Mouse (Mus musculus) hindbrain, embryonic 12.5 days (tissue): Measurements from ENCODE around the gene Tril. TPM values are rescaled to one million over a fixed set of nuclear protein-coding genes. Genes with fewer than 3 reads are reported as not detected.

Experiments used
- ATAC-seq: fragments of 200-750 bp; cut with Nextera tagmentation; 2 replicates; pipeline ENCODE4 v1.8.0; 2017; ENCODE audit warnings: moderate TSS enrichment; ENCODE audit not compliant: low FRiP score
- H3K27ac ChIP-seq: fragments of 300-500 bp; sonication (generic); 2 replicates; pipeline ENCODE4 v1.5.1; 2016; ENCODE audit warnings: mild to moderate bottlenecking
- H3K27me3 ChIP-seq: fragments of 300-500 bp; sonication (generic); 2 replicates; pipeline ENCODE4 v1.6.1; 2016; ENCODE audit warnings: mild to moderate bottlenecking
- H3K36me3 ChIP-seq: fragments of 300-500 bp; sonication (generic); 2 replicates; pipeline ENCODE4 v1.6.1; 2016; ENCODE audit warnings: mild to moderate bottlenecking
- H3K4me1 ChIP-seq: fragments of 300-500 bp; sonication (generic); 2 replicates; pipeline ENCODE4 v1.6.1; 2016
- H3K4me2 ChIP-seq: fragments of 300-500 bp; sonication (generic); replicated peaks from 2 replicates; pipeline ENCODE4 v1.6.1; 2016; ENCODE audit warnings: mild to moderate bottlenecking
- H3K4me3 ChIP-seq: fragments of 300-500 bp; sonication (generic); 2 replicates; pipeline ENCODE4 v1.5.1; 2016; ENCODE audit warnings: mild to moderate bottlenecking
- H3K9ac ChIP-seq: fragments of 300-500 bp; sonication (generic); 2 replicates; pipeline ENCODE4 v1.6.1; 2016; ENCODE audit warnings: mild to moderate bottlenecking, moderate library complexity
- H3K9me3 ChIP-seq: fragments of 300-500 bp; sonication (generic); replicated peaks from 2 replicates; pipeline ENCODE4 v1.6.1; 2016; ENCODE audit warnings: mild to moderate bottlenecking
- WGBS: fragments of 180-500 bp; shearing (Covaris S2); methylation state at CpG from one replicate; pipeline ENCODE4 v1.1.7; 2016; 5-methylcytosine and 5-hydroxymethylcytosine counted together
- polyA plus RNA-seq: library from polyadenylated mRNA; unstranded; fragments of >200 nt; fragmentation: Nextera tagmentation; extraction: Ambion mirVana; gene quantifications from 2 replicates; pipeline ENCODE4 v1.2.1, GENCODE M21; 2016

The Tril gene
- polyA plus RNA-seq, 1 experiment from 2014 or later, result 38.8 TPM

DNA sequence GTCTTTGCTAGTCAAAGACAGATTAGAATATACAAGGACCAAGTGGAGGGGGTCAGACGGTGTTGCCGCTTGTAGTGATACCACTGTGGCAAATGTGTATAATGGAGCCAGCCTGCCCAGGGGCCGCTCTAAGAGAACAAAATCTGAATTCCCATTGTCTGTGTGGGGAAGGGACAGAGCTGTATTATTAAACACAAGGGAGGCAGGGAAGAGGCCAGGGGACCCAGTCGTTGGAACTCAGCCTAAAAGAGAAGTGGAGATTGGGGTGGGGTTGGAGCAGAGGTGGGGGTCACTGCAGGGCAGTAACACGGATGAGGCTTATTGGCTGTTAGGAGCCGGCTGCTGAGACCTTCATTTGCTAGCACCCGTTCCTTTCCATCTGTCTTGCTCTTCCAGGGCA, 41.1 kb downstream of the Tril start:
- no peaks in the 10 kb centered on the region for H3K9me3 ChIP-seq
- no peak overlapping the region for H3K9ac ChIP-seq
- no peaks in the 10 kb centered on the region for H3K4me1 ChIP-seq
- H3K27ac ChIP-seq, result no peak overlapping the region
- no peaks in the 10 kb centered on the region for H3K36me3 ChIP-seq
- WGBS, result 44% methylated on average over 7 of the region's 7 CpGs
- no peak overlapping the region for H3K4me3 ChIP-seq
- no peak for ATAC-seq
- no peaks in the 10 kb centered on the region for H3K27me3 ChIP-seq
- no peak overlapping the region for H3K4me2 ChIP-seq

DNA sequence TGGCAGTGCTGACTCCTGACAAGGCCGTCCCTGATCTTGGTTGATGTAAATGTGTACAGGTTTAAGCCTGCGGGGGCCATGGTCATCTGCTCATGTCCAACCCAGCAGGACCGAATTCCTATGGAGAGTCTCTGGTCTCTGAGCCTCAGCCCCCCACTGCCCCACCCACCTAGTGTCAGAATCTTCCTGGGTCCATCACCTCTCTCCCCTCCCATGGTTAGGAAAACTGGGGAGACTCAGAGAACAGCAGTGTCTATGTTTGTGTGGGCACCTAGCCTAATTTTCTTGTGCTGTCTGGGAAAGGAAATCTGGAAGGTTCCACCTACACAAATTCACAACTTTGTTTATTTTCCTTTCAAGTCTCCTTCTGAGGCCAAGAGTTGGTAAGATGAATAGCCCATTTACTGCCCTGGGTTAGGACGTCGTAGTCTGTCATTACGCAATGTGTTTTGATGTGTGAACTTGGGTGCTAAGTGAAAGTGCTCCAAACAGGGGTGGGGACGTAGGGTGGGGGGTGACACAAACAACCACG, 42.1 kb downstream of the Tril start:
- H3K4me3 ChIP-seq, result no peak overlapping the region
- no peaks in the 10 kb centered on the region for H3K36me3 ChIP-seq
- WGBS, result 78% methylated on average over 8 of the region's 8 CpGs
- no peak overlapping the region for H3K4me2 ChIP-seq
- H3K9me3 ChIP-seq, result no peaks in the 10 kb centered on the region
- H3K27ac ChIP-seq, result no peak overlapping the region
- H3K27me3 ChIP-seq, result no peaks in the 10 kb centered on the region
- ATAC-seq, result no peak
- no peaks in the 10 kb centered on the region for H3K4me1 ChIP-seq
- H3K9ac ChIP-seq, result no peak overlapping the region

GRCm38 (mm10) chr6:53768275-53768674, 52.4 kb downstream of the Tril start:
- no peak overlapping the region for H3K4me3 ChIP-seq
- ATAC-seq, result no peak
- 0 out of 2 replicates have a peak, but pooled peaks cover 3% of the 10 kb centered on the region for H3K4me1 ChIP-seq
- no peak overlapping the region for H3K9ac ChIP-seq
- no peak overlapping the region for H3K4me2 ChIP-seq
- WGBS, result 89% methylated on average over 4 of the region's 4 CpGs
- no peaks in the 10 kb centered on the region for H3K36me3 ChIP-seq
- no peaks in the 10 kb centered on the region for H3K27me3 ChIP-seq
- H3K9me3 ChIP-seq, result no peaks in the 10 kb centered on the region
- H3K27ac ChIP-seq, result no peak overlapping the region

DNA sequence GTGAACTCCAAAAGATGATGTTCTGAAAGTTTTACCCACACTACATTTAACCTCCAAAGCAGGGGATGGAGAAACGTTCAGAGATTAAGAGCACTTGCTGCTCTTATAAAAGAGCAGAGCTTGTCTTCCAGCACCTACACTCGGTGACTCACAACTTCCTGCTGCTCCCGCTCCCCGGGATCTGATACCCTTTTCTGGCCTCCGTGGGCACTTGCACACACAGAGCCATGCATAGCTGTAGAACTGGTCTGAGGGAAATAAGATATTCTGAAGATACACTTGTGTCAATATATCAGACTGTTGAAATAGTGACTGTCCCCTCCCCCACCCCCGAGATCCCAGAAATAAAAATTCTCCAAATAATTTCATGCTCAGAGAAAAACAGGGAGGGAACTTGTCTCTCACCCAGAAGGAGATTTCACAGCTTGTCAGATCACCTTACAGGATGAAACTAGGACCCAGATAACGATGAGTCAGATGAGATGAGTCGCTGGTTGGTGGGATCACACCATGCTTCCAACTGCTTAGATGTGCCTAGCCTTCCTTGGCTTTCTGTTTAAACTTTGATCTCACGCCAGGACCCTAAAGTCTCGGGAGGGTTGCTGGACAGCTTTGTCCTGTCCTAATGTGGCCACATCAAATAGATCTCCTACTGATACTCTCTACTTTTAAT, 54.3 kb downstream of the Tril start:
- no peaks in the 10 kb centered on the region for H3K9me3 ChIP-seq
- no peak overlapping the region for H3K4me3 ChIP-seq
- 63% methylated on average over 10 of the region's 10 CpGs for WGBS
- H3K4me1 ChIP-seq, result 0 out of 2 replicates have a peak, but pooled peaks cover 3% of the 10 kb centered on the region
- no peak for ATAC-seq
- no peak overlapping the region for H3K27ac ChIP-seq
- H3K36me3 ChIP-seq, result no peaks in the 10 kb centered on the region
- H3K4me2 ChIP-seq, result no peak overlapping the region
- no peaks in the 10 kb centered on the region for H3K27me3 ChIP-seq
- no peak overlapping the region for H3K9ac ChIP-seq

- 75% methylated on average over 8 of the region's 8 CpGs for WGBS
Measured at GRCm38 (mm10) chr6:53765731-53766130, 54.9 kb downstream of the Tril start.

More at GRCm38 (mm10) chr6:53765731-53766130, 54.9 kb downstream of the Tril start:
- Histone ChIP-seq H3K4me2 (no peak overlapping the region), H3K4me1 (peaks cover 4% of the 10 kb centered on the region), H3K9me3 (no peaks in the 10 kb centered on the region), H3K4me3 (no peak overlapping the region), H3K27ac (no peak overlapping the region), H3K9ac (no peak overlapping the region), H3K27me3 (no peaks in the 10 kb centered on the region), H3K36me3 (no peaks in the 10 kb centered on the region)
- no peak for ATAC-seq

Other genes starting within 250 kb of the Tril start
- not detected in 2 replicates for gene Cpvl, start 157.8 kb upstream of the Tril start, polyA plus RNA-seq
- gene Chn2, start 218.7 kb upstream of the Tril start, polyA plus RNA-seq, result 20.3 and 24.0 TPM in 2 replicates